Mouse (Mus musculus) testis, adult 2 months (tissue): Measurements from ENCODE around the gene Pear1.

Source experiments
- CTCF ChIP-seq: fragments of 200-500 bp; IDR thresholded peaks from 2 replicates; pipeline ENCODE4 v1.5.1; 2012; ENCODE audit warnings: low read depth, mild to moderate bottlenecking, inconsistent platforms, low read length, moderate library complexity; ENCODE audit not compliant: control insufficient read depth, insufficient read depth, insufficient replicate concordance
- POLR2A ChIP-seq: fragments of 200-500 bp; IDR thresholded peaks from 2 replicates; pipeline ENCODE4 v1.6.1; 2012; ENCODE audit warnings: low read depth, mild to moderate bottlenecking, inconsistent platforms, low read length, moderate library complexity; ENCODE audit not compliant: control insufficient read depth

GRCm38 (mm10) chr3:87832109-87832859 is 8.2 kb upstream of the Pear1 start:
- TF ChIP-seq POLR2A = no peak
- TF ChIP-seq CTCF = no peak
